Mouse (Mus musculus): ENCODE data around the gene BC005624.

The BC005624 gene

GRCm38 (mm10) chr2:30927844-30928628 lies 54.0 kb downstream of the BC005624 start:
- peak; percentile 84 for DNase-seq

GRCm38 (mm10) chr2:30927151-30927781 lies 54.7 kb downstream of the BC005624 start:
- DNase-seq, result no peak

- DNase-seq, result no peak
Measured at GRCm38 (mm10) chr2:30926381-30926780, 55.6 kb downstream of the BC005624 start.

- DNase-seq, result no peak
Measured at GRCm38 (mm10) chr2:30925181-30925580, 56.8 kb downstream of the BC005624 start.

- DNase-seq, result no peak
Measured at GRCm38 (mm10) chr2:30923099-30923498, 58.9 kb downstream of the BC005624 start.

Measured in B cell, adult 2 months (primary cell).